Mouse (Mus musculus) forebrain, embryonic 16.5 days (tissue): ENCODE results near the gene Cask. TPM values are rescaled to one million over a fixed set of nuclear protein-coding genes. Genes with fewer than 3 reads are reported as not detected.

Experiments used
- ATAC-seq: fragments of 200-750 bp; cut with Nextera tagmentation; 2 replicates; pipeline ENCODE4 v1.8.0; 2017; ENCODE audit warnings: mild to moderate bottlenecking, moderate library complexity
- H3K27ac ChIP-seq: fragments of 300-500 bp; sonication (generic); 2 replicates; pipeline ENCODE4 v1.5.1; 2014; ENCODE audit warnings: low read length, control low read depth
- H3K27me3 ChIP-seq: fragments of 300-500 bp; sonication (generic); replicated peaks from 2 replicates; pipeline ENCODE4 v1.6.1; 2014; ENCODE audit warnings: low read length; ENCODE audit not compliant: control insufficient read depth, insufficient read depth
- H3K36me3 ChIP-seq: fragments of 300-500 bp; sonication (generic); 2 replicates; pipeline ENCODE4 v1.6.1; 2014; ENCODE audit not compliant: control insufficient read depth, insufficient read depth
- H3K4me1 ChIP-seq: fragments of 300-500 bp; sonication (generic); replicated peaks from 2 replicates; pipeline ENCODE4 v1.6.1; 2014; ENCODE audit warnings: low read length; ENCODE audit not compliant: control insufficient read depth, insufficient read depth
- H3K4me2 ChIP-seq: fragments of 300-500 bp; sonication (generic); 2 replicates; pipeline ENCODE4 v1.6.1; 2014; ENCODE audit warnings: mild to moderate bottlenecking, low read length, control low read depth
- H3K4me3 ChIP-seq: fragments of 300-500 bp; sonication (generic); replicated peaks from 2 replicates; pipeline ENCODE4 v1.5.1; 2014; ENCODE audit warnings: mild to moderate bottlenecking, low read length, control low read depth
- H3K9ac ChIP-seq: fragments of 300-500 bp; sonication (generic); replicated peaks from 2 replicates; pipeline ENCODE4 v1.6.1; 2014; ENCODE audit warnings: low read depth, low read length, control low read depth
- H3K9me3 ChIP-seq: fragments of 300-500 bp; sonication (generic); 2 replicates; pipeline ENCODE4 v1.6.1; 2016; ENCODE audit warnings: low read length; ENCODE audit not compliant: control insufficient read depth
- WGBS: fragments of 180-500 bp; shearing (Covaris S2); extraction: QIAGEN DNeasy Blood & Tissue Kit; methylation state at CpG from one replicate; pipeline ENCODE4 v1.1.7; 2014; 5-methylcytosine and 5-hydroxymethylcytosine counted together
- microRNA-seq: library from miRNA; unstranded; fragments of <30 nt; microRNA quantifications from one replicate; pipeline ENCODE4, GENCODE M21; 2017
- polyA plus RNA-seq: library from polyadenylated mRNA; unstranded; fragments of >200 nt; fragmentation: Nextera tagmentation; extraction: Ambion mirVana; gene quantifications from 2 replicates; pipeline ENCODE4 v1.2.1, GENCODE M21; 2015

The Cask gene
- polyA plus RNA-seq, 1 experiment from 2014 or later, result 55.4 TPM

DNA sequence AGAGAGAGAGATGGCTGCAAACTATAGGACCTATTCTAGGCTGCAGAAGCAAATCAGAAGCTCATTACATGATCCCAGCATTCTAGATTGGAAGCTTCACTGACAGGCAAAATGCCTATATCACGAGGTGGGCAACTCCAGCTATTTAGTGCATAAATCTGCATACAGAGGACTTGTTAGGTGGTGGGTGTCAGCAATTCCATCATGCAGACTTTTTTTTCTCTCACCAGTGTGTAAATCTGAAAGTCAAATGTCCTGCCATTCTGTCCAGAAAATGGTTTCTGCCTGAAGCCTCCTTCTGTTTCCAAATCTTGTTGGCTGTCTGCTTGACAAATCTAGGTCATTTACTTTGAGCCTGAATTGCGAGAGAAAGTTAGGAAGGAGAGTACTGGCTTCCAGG is 373.6 kb downstream of the Cask start:
- H3K9me3 ChIP-seq, result no peaks in the 10 kb centered on the region
- peak; percentile 33; the same call in 1 of the 2 replicates for ATAC-seq
- WGBS, result 43% methylated on average over 2 of the region's 2 CpGs

DNA sequence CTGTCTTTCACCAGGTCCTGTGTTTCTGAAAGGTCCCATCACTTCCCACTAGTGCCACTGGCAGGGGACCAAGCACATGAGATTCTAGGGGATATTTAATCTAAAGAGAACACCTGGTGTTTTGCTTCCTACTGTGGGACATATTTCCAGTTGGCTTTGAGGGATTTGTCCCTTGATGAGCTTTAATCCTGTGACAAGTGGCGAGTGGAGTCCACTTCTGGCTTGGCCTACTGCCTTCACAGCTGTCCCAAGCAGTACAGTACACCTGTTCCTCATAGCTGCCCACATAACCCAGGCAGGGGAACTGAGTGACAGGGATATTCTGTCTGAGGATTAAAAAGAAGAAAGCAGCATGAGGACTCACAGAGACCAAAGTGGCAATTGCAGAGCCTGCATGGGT is 375.8 kb downstream of the Cask start:
- H3K4me1 ChIP-seq, result no peaks in the 10 kb centered on the region
- no peak for ATAC-seq
- H3K9me3 ChIP-seq, result no peaks in the 10 kb centered on the region
- no peak overlapping the region for H3K4me3 ChIP-seq
- H3K36me3 ChIP-seq, result no peaks in the 10 kb centered on the region
- no peaks in the 10 kb centered on the region for H3K27me3 ChIP-seq
- H3K4me2 ChIP-seq, result no peak overlapping the region
- no peak overlapping the region for H3K9ac ChIP-seq
- no peak overlapping the region for H3K27ac ChIP-seq
- WGBS, result 41% methylated on average over 1 of the region's 1 CpGs

More for the DNA sequence above, 373.6 kb downstream of the Cask start:
- Histone ChIP-seq H3K9ac (no peak overlapping the region), H3K27me3 (no peaks in the 10 kb centered on the region), H3K36me3 (no peaks in the 10 kb centered on the region), H3K4me3 (no peak overlapping the region), H3K4me2 (no peak overlapping the region), H3K27ac (no peak overlapping the region), H3K4me1 (no peaks in the 10 kb centered on the region)

DNA sequence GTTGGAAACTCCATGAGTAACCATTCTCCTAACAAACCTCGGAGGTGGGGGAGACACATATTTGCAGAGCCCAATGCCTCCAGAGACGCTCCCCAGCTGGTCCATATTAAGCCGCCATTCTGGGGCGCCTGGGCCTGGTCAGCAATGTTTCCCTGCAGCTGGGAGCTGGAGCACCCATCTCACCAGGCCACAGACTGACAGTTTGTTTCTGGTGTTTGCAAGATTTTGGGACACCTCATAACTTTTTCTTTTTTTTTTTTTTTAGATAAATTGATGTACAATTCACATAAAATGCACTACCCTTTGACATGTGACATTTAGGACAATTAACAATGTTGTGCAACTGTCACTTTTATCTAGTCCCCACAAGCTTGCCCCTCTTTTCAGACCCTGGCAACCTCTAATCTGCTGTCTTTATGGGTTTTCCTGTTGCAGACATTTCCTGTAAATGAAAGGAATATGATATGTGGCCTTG is 378.4 kb downstream of the Cask start:
- Histone ChIP-seq H3K27me3 (no peaks in the 10 kb centered on the region), H3K9ac (no peak overlapping the region), H3K4me2 (no peak overlapping the region), H3K9me3 (no peaks in the 10 kb centered on the region), H3K36me3 (no peaks in the 10 kb centered on the region), H3K27ac (no peak overlapping the region), H3K4me1 (0 out of 2 replicates have a peak, but pooled peaks cover 2% of the 10 kb centered on the region), H3K4me3 (no peak overlapping the region)
- no peak for ATAC-seq
- 94% methylated on average over 4 of the region's 4 CpGs for WGBS

DNA sequence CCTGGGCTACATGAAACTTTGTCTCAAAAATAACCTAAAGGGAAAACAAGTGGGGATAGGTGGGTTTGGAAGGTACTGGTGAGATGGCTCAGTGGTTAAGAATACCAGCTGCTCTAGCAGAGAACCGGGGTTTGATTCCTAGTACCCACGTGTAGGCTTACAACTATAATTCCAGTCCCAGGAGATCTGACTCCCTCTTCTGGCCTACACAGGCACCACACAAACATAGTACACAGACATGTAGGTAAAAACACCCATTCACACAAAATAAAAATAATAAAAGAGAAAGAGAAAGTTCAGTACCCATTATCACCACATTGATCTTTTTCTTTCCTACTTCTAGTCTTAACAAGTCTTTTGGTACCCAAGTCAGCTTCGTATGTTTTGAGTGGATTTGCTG is 379.2 kb downstream of the Cask start:
- Histone ChIP-seq H3K36me3 (no peaks in the 10 kb centered on the region), H3K4me3 (no peak overlapping the region), H3K9me3 (no peaks in the 10 kb centered on the region), H3K4me2 (no peak overlapping the region), H3K27me3 (no peaks in the 10 kb centered on the region), H3K27ac (no peak overlapping the region), H3K4me1 (0 out of 2 replicates have a peak, but pooled peaks cover 2% of the 10 kb centered on the region), H3K9ac (no peak overlapping the region)
- no peak for ATAC-seq
- WGBS, result 85% methylated on average over 3 of the region's 3 CpGs

DNA sequence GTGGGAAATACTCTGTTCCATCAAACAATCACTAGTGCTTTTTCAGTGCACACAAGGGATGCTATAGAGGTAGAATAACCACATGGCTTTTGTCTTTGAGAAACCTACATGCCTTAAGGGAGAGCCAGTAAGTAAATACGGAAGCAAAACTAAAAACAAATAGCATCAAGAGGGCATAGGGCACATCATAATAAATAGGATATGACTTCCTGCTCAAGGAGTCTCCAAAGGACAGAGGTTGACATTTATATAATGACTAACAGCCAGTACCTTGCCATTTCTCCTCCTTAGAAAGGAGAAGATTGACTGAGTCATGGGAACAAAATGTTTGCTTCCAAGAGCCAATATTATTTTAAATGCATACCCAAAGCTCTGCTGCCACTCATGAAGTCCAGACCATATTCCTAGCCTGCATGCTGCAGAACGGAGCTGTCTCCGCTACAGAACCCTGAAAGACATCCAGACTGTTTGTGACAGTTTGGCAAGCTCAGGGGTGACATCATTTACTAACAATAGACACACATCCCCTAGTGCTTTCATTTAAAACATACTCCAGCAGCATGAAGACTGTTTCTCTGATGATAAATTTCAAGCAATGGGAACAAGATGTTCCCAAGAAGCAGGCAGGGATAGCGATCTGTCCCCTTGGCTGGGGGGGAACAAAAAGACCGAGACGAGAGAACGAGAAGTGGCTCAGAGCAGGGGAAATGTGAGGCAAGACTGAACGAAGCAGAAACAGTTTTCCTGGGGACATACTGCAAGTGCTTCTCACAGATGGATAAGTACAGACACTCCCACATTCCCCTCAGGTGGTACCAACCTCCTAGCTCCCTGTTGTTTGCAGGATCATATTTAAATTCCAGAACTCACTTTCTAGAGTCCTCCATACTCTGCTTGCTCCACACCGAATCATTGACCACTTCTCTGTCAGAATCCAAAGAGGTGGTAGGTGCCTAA is 381.7 kb downstream of the Cask start:
- H3K9me3 ChIP-seq, result no peaks in the 10 kb centered on the region
- no peak overlapping the region for H3K27ac ChIP-seq
- no peak overlapping the region for H3K4me3 ChIP-seq
- no peak overlapping the region for H3K4me2 ChIP-seq
- H3K36me3 ChIP-seq, result no peaks in the 10 kb centered on the region
- 0 out of 2 replicates have a peak, but pooled peaks cover 2% of the 10 kb centered on the region for H3K4me1 ChIP-seq
- ATAC-seq, result peak; percentile 71
- H3K9ac ChIP-seq, result no peak overlapping the region
- no peaks in the 10 kb centered on the region for H3K27me3 ChIP-seq
- 56% methylated on average over 9 of the region's 9 CpGs for WGBS

DNA sequence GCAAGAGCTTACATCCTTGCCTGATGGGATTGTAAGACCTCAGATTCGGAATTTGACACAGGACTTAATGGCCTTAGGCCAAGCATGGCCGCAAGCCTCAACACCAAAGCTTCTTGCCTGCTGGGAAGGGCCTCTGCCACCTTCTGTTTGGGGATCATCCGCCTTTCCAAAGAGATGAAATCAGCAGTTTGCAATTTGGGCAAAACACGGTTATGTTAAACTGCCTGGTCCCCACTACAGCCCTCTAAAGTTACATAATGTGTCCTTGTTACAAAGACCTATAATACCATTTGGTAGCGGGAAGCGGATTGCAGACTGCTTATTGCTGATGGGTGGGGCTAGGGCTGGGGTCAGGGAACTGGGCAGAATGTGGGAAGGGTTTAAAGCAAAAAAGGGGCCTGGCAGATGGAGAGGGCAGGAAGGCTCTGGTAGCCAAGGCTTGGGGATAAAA is 384.0 kb downstream of the Cask start:
- 76% methylated on average over 6 of the region's 6 CpGs for WGBS
- no peak overlapping the region for H3K9ac ChIP-seq
- no peak overlapping the region for H3K4me2 ChIP-seq
- 0 out of 2 replicates have a peak, but pooled peaks cover 2% of the 10 kb centered on the region for H3K4me1 ChIP-seq
- H3K4me3 ChIP-seq, result no peak overlapping the region
- no peaks in the 10 kb centered on the region for H3K36me3 ChIP-seq
- H3K9me3 ChIP-seq, result no peaks in the 10 kb centered on the region
- no peaks in the 10 kb centered on the region for H3K27me3 ChIP-seq
- H3K27ac ChIP-seq, result no peak overlapping the region
- ATAC-seq, result no peak

Small RNAs within 50 kb of the gene (microRNA-seq; reads per million reads assigned to microRNA genes)
- not detected for gene Gm25246

Other genes with a start within 250 kb of the Cask start
- 2.7 and 3.4 TPM in 2 replicates for gene Gpr34, start 219.3 kb downstream of the Cask start, polyA plus RNA-seq
- gene Gpr82, start 190.0 kb downstream of the Cask start, polyA plus RNA-seq, result 0.35 and 0.61 TPM in 2 replicates